Mouse (Mus musculus) hindbrain, embryonic 10.5 days (tissue): ENCODE data around the gene Masp1. TPM values are rescaled to one million over a fixed set of nuclear protein-coding genes. Genes with fewer than 3 reads are reported as not detected.

Experiments used
- DNase-seq: peaks from one replicate; pipeline ENCODE4 v3.0.0-alpha.2; 2017; ENCODE audit warnings: low spot score
- H3K27ac ChIP-seq: fragments of 300-500 bp; sonication (generic); 2 replicates; pipeline ENCODE4 v1.5.1; 2016; ENCODE audit warnings: mild to moderate bottlenecking, moderate library complexity
- H3K27me3 ChIP-seq: fragments of 300-500 bp; sonication (generic); 2 replicates; pipeline ENCODE4 v1.6.1; 2016; ENCODE audit warnings: mild to moderate bottlenecking; ENCODE audit not compliant: poor library complexity, insufficient read depth, severe bottlenecking
- H3K36me3 ChIP-seq: fragments of 300-500 bp; sonication (generic); 2 replicates; pipeline ENCODE4 v1.6.1; 2016; ENCODE audit warnings: mild to moderate bottlenecking, moderate library complexity
- H3K4me1 ChIP-seq: fragments of 300-500 bp; sonication (generic); replicated peaks from 2 replicates; pipeline ENCODE4 v1.6.1; 2016; ENCODE audit warnings: mild to moderate bottlenecking
- H3K4me3 ChIP-seq: fragments of 300-500 bp; sonication (generic); 2 replicates; pipeline ENCODE4 v1.5.1; 2016; ENCODE audit warnings: mild to moderate bottlenecking, moderate library complexity
- H3K9me3 ChIP-seq: fragments of 300-500 bp; sonication (generic); 2 replicates; pipeline ENCODE4 v1.6.1; 2016; ENCODE audit warnings: mild to moderate bottlenecking, moderate library complexity
- WGBS: fragments of 180-500 bp; shearing (Covaris S2); methylation state at CpG from one replicate; pipeline ENCODE4 v1.1.7; 2016; 5-methylcytosine and 5-hydroxymethylcytosine counted together
- polyA plus RNA-seq: library from polyadenylated mRNA; unstranded; fragments of >200 nt; fragmentation: Nextera tagmentation; extraction: Ambion mirVana; gene quantifications from 2 replicates; pipeline ENCODE4 v1.2.1, GENCODE M21; 2016

Masp1 gene
- polyA plus RNA-seq, 1 experiment from 2014 or later = 19.2 TPM

DNA sequence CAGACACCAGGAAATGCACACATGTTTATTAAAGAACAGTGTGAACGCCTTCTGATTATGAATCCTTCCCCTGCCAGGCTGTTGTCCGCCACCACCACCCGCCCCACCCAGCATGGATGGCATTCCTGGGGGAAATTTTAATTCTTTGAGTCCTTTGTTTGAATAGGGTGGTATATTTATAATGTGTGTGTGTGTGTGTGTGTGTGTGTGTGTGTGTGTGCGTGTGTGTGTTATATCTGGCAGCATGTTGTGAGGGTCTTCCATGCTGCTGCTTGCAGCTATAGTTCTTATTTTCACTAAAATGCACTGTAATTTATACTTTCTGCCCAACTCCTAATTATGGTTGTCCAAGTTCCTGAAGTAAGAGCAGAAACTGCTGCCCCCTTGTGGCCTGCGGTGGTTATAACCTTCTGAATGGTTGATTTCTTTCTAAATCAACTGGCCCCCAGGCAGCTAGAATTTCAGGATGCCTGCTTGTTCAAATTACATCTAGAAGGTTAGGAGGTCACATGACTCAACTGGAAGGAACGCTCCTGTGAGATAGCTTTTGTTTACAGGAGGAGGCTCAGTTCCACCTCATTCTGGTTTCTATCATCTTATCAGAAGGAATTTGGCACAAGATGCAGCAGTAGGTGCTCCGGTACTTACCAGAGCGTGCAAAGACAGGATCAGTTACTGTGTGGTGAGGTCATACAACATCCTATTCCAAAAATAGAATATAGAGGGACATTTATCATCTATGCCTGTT lies 117.4 kb downstream of the Masp1 start:
- Histone ChIP-seq H3K36me3 (no peaks in the 10 kb centered on the region), H3K4me3 (no peak overlapping the region), H3K4me1 (0 out of 2 replicates have a peak, but pooled peaks cover 8% of the 10 kb centered on the region), H3K27me3 (no peaks in the 10 kb centered on the region), H3K27ac (no peak overlapping the region), H3K9me3 (no peaks in the 10 kb centered on the region)
- 47% methylated on average over 8 of the region's 8 CpGs for WGBS
- peak; percentile 82 for DNase-seq

DNA sequence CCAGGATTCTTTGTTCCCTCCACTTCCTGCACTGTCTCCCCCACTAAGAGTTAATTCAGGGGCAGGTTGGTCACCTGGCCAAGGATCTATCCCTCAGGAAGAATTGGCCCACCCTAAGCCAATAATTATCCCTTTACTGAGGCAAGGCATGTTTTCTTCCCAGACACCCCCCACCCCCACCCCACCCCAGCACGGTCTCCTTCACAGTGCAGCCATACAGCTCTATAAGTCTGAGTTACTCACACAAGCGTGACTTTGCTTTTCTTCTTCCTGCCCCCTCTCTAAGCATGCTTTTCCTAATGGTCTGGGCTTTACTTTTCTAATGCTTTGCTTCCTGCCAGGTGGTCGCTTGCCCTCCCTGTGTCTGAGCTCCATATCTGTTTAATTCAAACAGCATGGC lies 118.7 kb downstream of the Masp1 start:
- no peak overlapping the region for H3K27ac ChIP-seq
- H3K4me1 ChIP-seq = 0 out of 2 replicates have a peak, but pooled peaks cover 8% of the 10 kb centered on the region
- H3K9me3 ChIP-seq = no peaks in the 10 kb centered on the region
- no peaks in the 10 kb centered on the region for H3K36me3 ChIP-seq
- no peaks in the 10 kb centered on the region for H3K27me3 ChIP-seq
- 60% methylated on average over 3 of the region's 3 CpGs for WGBS
- no peak for DNase-seq
- H3K4me3 ChIP-seq = no peak overlapping the region

DNA sequence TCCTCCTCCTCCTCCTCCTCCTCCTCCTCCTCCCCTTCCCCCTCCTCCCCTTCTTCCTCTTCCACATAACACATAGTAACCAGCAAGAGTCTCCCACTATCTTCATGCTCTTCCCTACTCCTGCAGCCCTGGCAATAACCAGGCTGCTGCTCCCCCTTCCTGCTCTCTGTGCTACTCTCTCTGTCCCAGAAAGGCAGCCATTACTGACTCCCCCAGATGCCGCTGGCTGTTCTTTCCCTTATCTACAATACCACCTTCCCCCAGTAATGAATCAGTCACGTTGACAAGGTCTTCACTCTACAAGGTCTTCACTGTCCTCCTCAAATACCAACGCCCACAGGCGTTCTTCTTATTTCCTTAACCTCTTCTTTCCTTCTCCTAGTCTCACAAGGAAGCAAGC lies 119.2 kb downstream of the Masp1 start:
- H3K27ac ChIP-seq = no peak overlapping the region
- H3K4me1 ChIP-seq = 0 out of 2 replicates have a peak, but pooled peaks cover 8% of the 10 kb centered on the region
- DNase-seq = no peak
- 65% methylated on average over 4 of the region's 4 CpGs for WGBS
- no peaks in the 10 kb centered on the region for H3K36me3 ChIP-seq
- H3K9me3 ChIP-seq = no peaks in the 10 kb centered on the region
- no peaks in the 10 kb centered on the region for H3K27me3 ChIP-seq
- no peak overlapping the region for H3K4me3 ChIP-seq

Other genes with a start within 250 kb of the Masp1 start
- gene Rtp1, start 91.7 kb downstream of the Masp1 start, polyA plus RNA-seq = not detected in 2 replicates
- 1.2 and 1.5 TPM in 2 replicates for gene Rtp4, start 524 bp downstream of the Masp1 start, polyA plus RNA-seq